Mouse (Mus musculus) v-Abl transformed pro-B cells (cell line): Measurements from ENCODE around the gene Cma1.
"Not testable (repeated sequence)": the region's sequence is repeated elsewhere in the genome, so short reads cannot be mapped to it uniquely, and the experiment has no call there.

Source experiments
- in situ Hi-C, 2 experiments: fragments of 400-800 bp; cut with MboI; formaldehyde crosslinking; loops; one replicate each; pipeline ENCODE4 v1.15.1; 2025; ENCODE audit not compliant: unreplicated experiment in 2 of 2

Gene Cma1

GRCm38 (mm10) chr14:55944575-55944974 lies at the start of gene Cma1:
Gene Cma1, minus strand, starts transcription at chr14:55944675.
- in situ Hi-C loops = no loop called here

- in situ Hi-C loops = not testable (repeated sequence)
Measured at GRCm38 (mm10) chr14:55987464-55987863, 43.0 kb upstream of the Cma1 start.

- in situ Hi-C loops = not testable (repeated sequence)
Measured at GRCm38 (mm10) chr14:55963900-55964299, 19.4 kb upstream of the Cma1 start.

GRCm38 (mm10) chr14:55963263-55963662 lies 18.8 kb upstream of the Cma1 start:
- in situ Hi-C loops = no loop called here

GRCm38 (mm10) chr14:55950346-55951030 lies 6.0 kb upstream of the Cma1 start, which contains the start of gene Cma2:
Gene Cma2, plus strand, starts transcription at chr14:55950980.
- in situ Hi-C loops = no loop called here

GRCm38 (mm10) chr14:55946269-55946969 lies 1.9 kb upstream of the Cma1 start:
- in situ Hi-C loops = no loop called here

GRCm38 (mm10) chr14:55943601-55944000 lies 874 bp downstream of the Cma1 start:
- in situ Hi-C loops = no loop called here

- in situ Hi-C loops = no loop called here
Measured at GRCm38 (mm10) chr14:55940070-55940800, 4.2 kb downstream of the Cma1 start.

GRCm38 (mm10) chr14:55933586-55933985 lies 10.9 kb downstream of the Cma1 start:
- in situ Hi-C loops = no loop called here

GRCm38 (mm10) chr14:55929263-55929997 lies 15.0 kb downstream of the Cma1 start:
- in situ Hi-C loops = no loop called here

GRCm38 (mm10) chr14:55926847-55927246 lies 17.6 kb downstream of the Cma1 start:
- in situ Hi-C loops = no loop called here

GRCm38 (mm10) chr14:55922475-55923232 lies 21.8 kb downstream of the Cma1 start:
- in situ Hi-C loops = loop anchor here (5.0 to 25.0 kb wide), 3 partner anchors 45 to 460 kb away; no protein-coding TSS in a partner anchor

- in situ Hi-C loops = loop anchor here in 1 of 2 experiments (25.0 kb wide), 1 partner anchor 456 kb away; no protein-coding TSS in a partner anchor
Measured at GRCm38 (mm10) chr14:55918240-55919082, 26.0 kb downstream of the Cma1 start.

GRCm38 (mm10) chr14:55913406-55913805 lies 31.1 kb downstream of the Cma1 start:
- in situ Hi-C loops = loop anchor here in 1 of 2 experiments (25.0 kb wide), 1 partner anchor 451 kb away; no protein-coding TSS in a partner anchor

- in situ Hi-C loops = loop anchor here in 1 of 2 experiments (10.0 to 25.0 kb wide), 2 partner anchors 221 to 443 kb away; partner anchors contain the start of gene Tinf2
Measured at GRCm38 (mm10) chr14:55905518-55905917, 39.0 kb downstream of the Cma1 start.

- in situ Hi-C loops = loop anchor here in 1 of 2 experiments (10.0 to 25.0 kb wide), 2 partner anchors 216 to 438 kb away; partner anchors contain the start of gene Tinf2
Measured at GRCm38 (mm10) chr14:55900414-55900755, 44.1 kb downstream of the Cma1 start.

GRCm38 (mm10) chr14:55899701-55900413 lies 44.6 kb downstream of the Cma1 start, which contains the start of gene Sdr39u1:
Gene Sdr39u1, minus strand, starts transcription at chr14:55900293.
- in situ Hi-C loops = loop anchor here (10.0 to 25.0 kb wide), 4 partner anchors 215 to 887 kb away; partner anchors contain the start of genes Gmpr2 (in 1 of the 2), Mdp1 (in 1 of the 2), Nedd8 (in 1 of the 2) and Pspc1 (in 1 of the 2)

GRCm38 (mm10) chr14:55898947-55899346 lies 45.5 kb downstream of the Cma1 start:
- in situ Hi-C loops = loop anchor here in 1 of 2 experiments (25.0 kb wide), 2 partner anchors 237 to 888 kb away; partner anchors contain the start of genes Gmpr2, Mdp1, Nedd8 and Pspc1
